Mouse (Mus musculus) intestine, postnatal 0 days (tissue): ENCODE data around the gene Gm10065. TPM values are rescaled to one million over a fixed set of nuclear protein-coding genes. Genes with fewer than 3 reads are reported as not detected.
A peak's percentile ranks its signal among the peaks of the same experiment; 100 is the strongest.
"Not testable (repeated sequence)": the region's sequence is repeated elsewhere in the genome, so short reads cannot be mapped to it uniquely, and the experiment has no call there.

ENCODE experiments used
- ATAC-seq: fragments of 200-750 bp; cut with Nextera tagmentation; 2 replicates; pipeline ENCODE4 v1.8.0; 2017; ENCODE audit warnings: mild to moderate bottlenecking, moderate TSS enrichment, moderate library complexity
- H3K27ac ChIP-seq: fragments of 300-500 bp; sonication (generic); 2 replicates; pipeline ENCODE4 v1.5.1; 2014; ENCODE audit warnings: mild to moderate bottlenecking, low read depth, low read length, moderate library complexity
- H3K27me3 ChIP-seq: fragments of 300-500 bp; sonication (generic); replicated peaks from 2 replicates; pipeline ENCODE4 v1.6.1; 2014; ENCODE audit warnings: low read length, mixed read lengths; ENCODE audit not compliant: control insufficient read depth, insufficient read depth
- H3K36me3 ChIP-seq: fragments of 300-500 bp; sonication (generic); 2 replicates; pipeline ENCODE4 v1.6.1; 2014; ENCODE audit warnings: mild to moderate bottlenecking, moderate library complexity; ENCODE audit not compliant: control insufficient read depth, insufficient read depth
- H3K4me1 ChIP-seq: fragments of 300-500 bp; sonication (generic); replicated peaks from 2 replicates; pipeline ENCODE4 v1.6.1; 2014; ENCODE audit warnings: antibody characterized with exemption, low read length, mixed read lengths; ENCODE audit not compliant: control insufficient read depth, insufficient read depth
- H3K4me2 ChIP-seq: fragments of 300-500 bp; sonication (generic); replicated peaks from 2 replicates; pipeline ENCODE4 v1.6.1; 2014; ENCODE audit warnings: low read depth, mild to moderate bottlenecking, moderate library complexity
- H3K4me3 ChIP-seq: fragments of 300-500 bp; sonication (generic); 2 replicates; pipeline ENCODE4 v1.5.1; 2014; ENCODE audit warnings: low read depth, low read length
- H3K9ac ChIP-seq: fragments of 300-500 bp; sonication (generic); 2 replicates; pipeline ENCODE4 v1.6.1; 2014; ENCODE audit warnings: mild to moderate bottlenecking, low read depth, low read length
- H3K9me3 ChIP-seq: fragments of 300-500 bp; sonication (generic); 2 replicates; pipeline ENCODE4 v1.6.1; 2016; ENCODE audit warnings: mixed run types; ENCODE audit not compliant: control insufficient read depth
- CTCF ChIP-seq: sonication (generic); IDR thresholded peaks from 2 replicates; pipeline ENCODE4 v1.5.1; 2016; ENCODE audit warnings: low read depth, mild to moderate bottlenecking, control low read depth, antibody characterized with exemption, moderate library complexity
- WGBS: fragments of 180-500 bp; shearing (Covaris S2); extraction: QIAGEN DNeasy Blood & Tissue Kit; methylation state at CpG from one replicate; pipeline ENCODE4 v1.1.7; 2014; 5-methylcytosine and 5-hydroxymethylcytosine counted together
- polyA plus RNA-seq: library from polyadenylated mRNA; unstranded; fragments of >200 nt; fragmentation: Nextera tagmentation; extraction: Ambion mirVana; gene quantifications from 2 replicates; pipeline ENCODE4 v1.2.1, GENCODE M21; 2015

The Gm10065 gene
- polyA plus RNA-seq: not detected in 2 replicates

DNA sequence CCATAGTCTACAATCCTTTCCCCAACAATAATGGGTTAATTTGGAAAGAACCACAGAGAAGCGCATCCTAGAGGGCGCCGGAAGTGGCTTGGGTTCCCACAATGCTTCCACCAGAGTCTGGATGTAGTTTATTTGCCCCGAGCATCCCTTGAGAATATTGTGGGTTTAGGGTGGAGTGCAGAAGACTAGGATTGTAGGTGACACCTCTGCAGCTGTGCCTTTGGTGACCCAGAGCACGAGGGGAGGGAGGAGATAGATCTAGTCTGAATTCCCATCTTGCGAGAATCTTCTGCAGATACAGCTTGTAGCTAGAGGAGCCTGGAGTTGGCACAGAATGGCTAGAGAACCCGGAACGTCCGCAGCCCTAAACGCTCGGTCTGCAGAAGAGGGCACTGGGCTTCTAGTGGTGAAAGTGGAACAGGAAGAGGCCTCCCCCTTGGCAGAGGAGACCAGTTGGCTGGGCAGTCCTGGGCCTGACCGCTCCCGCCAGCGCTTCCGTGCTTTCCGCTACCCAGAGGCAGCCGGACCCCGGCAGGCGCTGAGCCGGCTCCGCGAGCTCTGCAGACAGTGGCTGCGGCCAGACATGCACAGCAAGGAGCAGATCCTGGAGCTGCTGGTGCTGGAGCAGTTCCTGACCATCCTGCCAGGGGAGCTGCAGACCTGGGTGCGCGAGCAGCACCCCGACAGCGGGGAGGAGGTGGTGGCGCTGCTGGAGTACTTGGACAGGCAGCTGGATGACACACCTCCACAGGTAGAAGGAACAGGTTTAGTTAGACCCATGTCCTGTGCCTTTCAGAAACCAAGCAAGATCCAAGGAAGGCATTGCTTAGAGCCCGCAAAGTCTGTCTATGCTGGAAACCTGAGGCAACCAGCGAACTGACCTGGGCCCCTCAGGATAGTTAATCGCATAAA, at the start of gene Gm10065, which contains the start of gene Zkscan4:
Gene Gm10065 (minus strand): TSS at position 683 of the 912 bp plus-strand sequence.
Gene Zkscan4 (plus strand): TSS at position 149 of the 912 bp plus-strand sequence.
- H3K9me3 ChIP-seq, H3K27me3 ChIP-seq, H3K4me1 ChIP-seq, H3K36me3 ChIP-seq: not testable (repeated sequence)
- peak within 1 kb of the TSS; percentile 59 for H3K4me3 ChIP-seq
- WGBS: 3% methylated on average over 30 of the region's 31 CpGs
- peak; percentile 76 for ATAC-seq
- H3K9ac ChIP-seq: peak within 1 kb of the TSS; percentile 45
- H3K27ac ChIP-seq: peak within 1 kb of the TSS; percentile 57
- peak within 1 kb of the TSS; percentile 80 for H3K4me2 ChIP-seq
- TF ChIP-seq CTCF: peak; percentile 35; the same call in 1 of the 2 replicates

GRCm38 (mm10) chr13:21506221-21506649, 27.0 kb upstream of the Gm10065 start:
- Histone ChIP-seq H3K27me3 (no peaks in the 10 kb centered on the region), H3K36me3 (no peaks in the 10 kb centered on the region), H3K4me3 (peak overlapping the region; percentile 58), H3K4me2 (peak overlapping the region; percentile 40), H3K9me3 (no peaks in the 10 kb centered on the region), H3K27ac (peak overlapping the region; percentile 55; the same call in 1 of the 2 replicates), H3K9ac (peak overlapping the region; percentile 41; the same call in 1 of the 2 replicates), H3K4me1 (no peaks in the 10 kb centered on the region)
- WGBS: 0% methylated on average over 21 of the region's 21 CpGs
- peak; percentile 98 for ATAC-seq
- no peak for TF ChIP-seq CTCF

GRCm38 (mm10) chr13:21502296-21502695, 23.1 kb upstream of the Gm10065 start:
- H3K4me1 ChIP-seq: no peaks in the 10 kb centered on the region
- H3K36me3 ChIP-seq: no peaks in the 10 kb centered on the region
- no peak overlapping the region for H3K4me3 ChIP-seq
- no peaks in the 10 kb centered on the region for H3K9me3 ChIP-seq
- 90% methylated on average over 5 of the region's 5 CpGs for WGBS
- no peak overlapping the region for H3K9ac ChIP-seq
- TF ChIP-seq CTCF: no peak
- no peak for ATAC-seq
- H3K27me3 ChIP-seq: no peaks in the 10 kb centered on the region
- H3K4me2 ChIP-seq: no peak overlapping the region
- no peak overlapping the region for H3K27ac ChIP-seq

GRCm38 (mm10) chr13:21501182-21501581, 21.9 kb upstream of the Gm10065 start, which contains the start of gene Gm11273:
Gene Gm11273 (minus strand): TSS chr13:21501418.
- not testable (repeated sequence) for H3K27me3 ChIP-seq, H3K4me1 ChIP-seq, ATAC-seq, H3K9me3 ChIP-seq, H3K27ac ChIP-seq, H3K9ac ChIP-seq, H3K36me3 ChIP-seq, H3K4me3 ChIP-seq, H3K4me2 ChIP-seq
- 92% methylated on average over 16 of the region's 17 CpGs for WGBS

- no peak for TF ChIP-seq CTCF
- Histone ChIP-seq H3K9ac (no peak within 1 kb of the TSS), H3K27ac (no peak within 1 kb of the TSS), H3K9me3 (no peaks in the 10 kb centered on the region), H3K27me3 (no peaks in the 10 kb centered on the region), H3K36me3 (no peaks in the 10 kb centered on the region), H3K4me1 (no peaks in the 10 kb centered on the region), H3K4me2 (no peak within 1 kb of the TSS), H3K4me3 (no peak within 1 kb of the TSS)
- WGBS: 93% methylated on average over 21 of the region's 21 CpGs
- ATAC-seq: no peak
Observed at GRCm38 (mm10) chr13:21495080-21495479, 15.8 kb upstream of the Gm10065 start, which contains the start of gene AK157302. Gene AK157302 (plus strand): TSS chr13:21495223.

DNA sequence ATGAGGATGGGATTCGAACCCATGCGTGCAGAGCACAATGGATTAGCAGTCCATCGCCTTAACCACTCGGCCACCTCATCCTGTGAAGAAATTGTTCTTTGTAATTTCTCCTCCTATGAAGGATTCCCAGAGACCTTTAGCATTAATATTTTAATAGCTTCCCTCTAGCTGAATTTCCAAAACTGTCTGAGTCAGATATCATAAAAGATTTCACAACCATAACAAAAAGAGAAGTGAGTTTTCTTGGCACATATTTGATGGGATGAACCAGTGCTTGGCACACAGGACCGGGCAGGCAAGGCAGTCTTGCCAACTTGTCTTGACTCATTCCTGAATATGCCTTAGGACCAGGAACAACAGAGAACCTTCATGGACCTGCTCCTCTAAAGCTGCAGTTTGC, 13.6 kb upstream of the Gm10065 start:
- 89% methylated on average over 5 of the region's 5 CpGs for WGBS
- no peak for ATAC-seq
- Histone ChIP-seq H3K4me2 (no peak overlapping the region), H3K9ac (no peak overlapping the region), H3K27me3 (no peaks in the 10 kb centered on the region), H3K36me3 (no peaks in the 10 kb centered on the region), H3K9me3 (no peaks in the 10 kb centered on the region), H3K27ac (no peak overlapping the region), H3K4me1 (no peaks in the 10 kb centered on the region), H3K4me3 (no peak overlapping the region)
- TF ChIP-seq CTCF: no peak
